Mouse (Mus musculus): Measurements from ENCODE around the gene Ugt1a5.

- TF ChIP-seq POLR2A (IDR thresholded peaks at IDR 0.05; ENCODE audit: borderline replicate concordance, low read depth, low read length) = no peak
- TF ChIP-seq CTCF (IDR thresholded peaks at IDR 0.05; ENCODE audit: low read depth, low read length) = no peak
These were observed 51.8 kb downstream of the Ugt1a5 start for GRCm38 (mm10) chr1:88217576-88217975.
